Mouse (Mus musculus) kidney, embryonic 16.5 days (tissue): ENCODE measurements around the gene Tlnrd1. TPM values are rescaled to one million over a fixed set of nuclear protein-coding genes. Genes with fewer than 3 reads are reported as not detected.

Experiments used
- ATAC-seq: fragments of 200-750 bp; cut with Nextera tagmentation; 2 replicates; pipeline ENCODE4 v1.8.0; 2017; ENCODE audit warnings: moderate TSS enrichment; ENCODE audit not compliant: low FRiP score, low TSS enrichment
- H3K27ac ChIP-seq: fragments of 300-500 bp; sonication (generic); 2 replicates; pipeline ENCODE4 v1.5.1; 2014; ENCODE audit warnings: low read length
- H3K27me3 ChIP-seq: fragments of 300-500 bp; sonication (generic); 2 replicates; pipeline ENCODE4 v1.6.1; 2014; ENCODE audit warnings: low read length, control low read depth, mixed read lengths; ENCODE audit not compliant: insufficient read depth
- H3K36me3 ChIP-seq: fragments of 300-500 bp; sonication (generic); 2 replicates; pipeline ENCODE4 v1.6.1; 2014; ENCODE audit warnings: low read length, control low read depth, mixed read lengths; ENCODE audit not compliant: insufficient read depth
- H3K4me1 ChIP-seq: fragments of 300-500 bp; sonication (generic); 2 replicates; pipeline ENCODE4 v1.6.1; 2014; ENCODE audit warnings: low read length, control low read depth, mixed read lengths; ENCODE audit not compliant: insufficient read depth
- H3K4me2 ChIP-seq: fragments of 300-500 bp; sonication (generic); replicated peaks from 2 replicates; pipeline ENCODE4 v1.6.1; 2014; ENCODE audit warnings: low read depth, low read length
- H3K4me3 ChIP-seq: fragments of 300-500 bp; sonication (generic); 2 replicates; pipeline ENCODE4 v1.5.1; 2014; ENCODE audit warnings: mild to moderate bottlenecking, low read length
- H3K9ac ChIP-seq: fragments of 300-500 bp; sonication (generic); replicated peaks from 2 replicates; pipeline ENCODE4 v1.6.1; 2014; ENCODE audit warnings: low read length
- H3K9me3 ChIP-seq: fragments of 300-500 bp; sonication (generic); 2 replicates; pipeline ENCODE4 v1.6.1; 2016; ENCODE audit warnings: low read length, control low read depth
- WGBS: fragments of 180-500 bp; shearing (Covaris S2); extraction: QIAGEN DNeasy Blood & Tissue Kit; methylation state at CpG from one replicate; pipeline ENCODE4 v1.1.7; 2014; 5-methylcytosine and 5-hydroxymethylcytosine counted together
- polyA plus RNA-seq: library from polyadenylated mRNA; unstranded; fragments of >200 nt; fragmentation: Nextera tagmentation; extraction: Ambion mirVana; gene quantifications from 2 replicates; pipeline ENCODE4 v1.2.1, GENCODE M21; 2015

The Tlnrd1 gene
- polyA plus RNA-seq, 1 experiment from 2014 or later: 8.1 TPM

DNA sequence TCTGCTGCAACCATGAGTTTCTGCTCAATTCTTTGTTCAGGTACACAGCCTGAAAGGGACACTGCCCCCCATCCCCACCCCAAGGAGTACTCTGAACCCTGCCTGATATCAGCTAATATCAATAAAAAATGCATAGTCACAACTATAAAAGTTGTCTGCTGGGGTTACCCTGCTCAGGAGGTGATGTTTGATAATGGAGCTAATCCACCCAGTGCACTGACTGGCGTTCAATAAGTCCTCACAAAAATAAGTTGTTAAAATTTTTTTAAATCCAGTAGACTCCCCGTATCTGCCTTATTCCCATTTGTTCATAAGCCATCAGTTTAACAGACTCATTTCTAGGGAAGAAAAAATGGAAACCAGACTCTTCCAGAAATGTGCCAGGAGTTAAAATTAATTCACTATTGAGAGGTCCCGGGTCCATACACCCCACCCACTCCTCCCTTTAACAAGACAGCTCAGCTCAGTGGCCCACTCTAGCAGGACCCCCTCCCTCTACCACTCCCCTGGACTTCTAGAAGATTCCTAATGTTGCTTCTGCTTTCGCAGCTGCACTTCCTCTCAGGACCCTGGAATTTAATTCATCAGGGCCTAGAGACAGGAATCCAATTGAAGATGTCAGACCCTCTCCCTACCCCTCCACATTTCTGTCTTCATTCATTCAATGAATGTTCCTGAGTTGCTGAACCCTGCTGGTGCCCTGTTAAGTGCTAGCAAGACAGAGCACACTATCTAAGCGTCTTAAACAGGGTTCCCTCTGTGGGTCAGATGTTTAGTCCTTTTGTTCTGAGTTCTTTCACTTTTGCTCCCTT, 32.3 kb downstream of the Tlnrd1 start:
- Histone ChIP-seq H3K27ac (no peak overlapping the region), H3K27me3 (no peaks in the 10 kb centered on the region), H3K9me3 (no peaks in the 10 kb centered on the region), H3K4me2 (no peak overlapping the region), H3K4me1 (peaks cover 14% of the 10 kb centered on the region), H3K9ac (no peak overlapping the region), H3K4me3 (no peak overlapping the region), H3K36me3 (no peaks in the 10 kb centered on the region)
- no peak for ATAC-seq
- whole genome bisulfite sequencing: 70% methylated on average over 5 of the region's 5 CpGs

DNA sequence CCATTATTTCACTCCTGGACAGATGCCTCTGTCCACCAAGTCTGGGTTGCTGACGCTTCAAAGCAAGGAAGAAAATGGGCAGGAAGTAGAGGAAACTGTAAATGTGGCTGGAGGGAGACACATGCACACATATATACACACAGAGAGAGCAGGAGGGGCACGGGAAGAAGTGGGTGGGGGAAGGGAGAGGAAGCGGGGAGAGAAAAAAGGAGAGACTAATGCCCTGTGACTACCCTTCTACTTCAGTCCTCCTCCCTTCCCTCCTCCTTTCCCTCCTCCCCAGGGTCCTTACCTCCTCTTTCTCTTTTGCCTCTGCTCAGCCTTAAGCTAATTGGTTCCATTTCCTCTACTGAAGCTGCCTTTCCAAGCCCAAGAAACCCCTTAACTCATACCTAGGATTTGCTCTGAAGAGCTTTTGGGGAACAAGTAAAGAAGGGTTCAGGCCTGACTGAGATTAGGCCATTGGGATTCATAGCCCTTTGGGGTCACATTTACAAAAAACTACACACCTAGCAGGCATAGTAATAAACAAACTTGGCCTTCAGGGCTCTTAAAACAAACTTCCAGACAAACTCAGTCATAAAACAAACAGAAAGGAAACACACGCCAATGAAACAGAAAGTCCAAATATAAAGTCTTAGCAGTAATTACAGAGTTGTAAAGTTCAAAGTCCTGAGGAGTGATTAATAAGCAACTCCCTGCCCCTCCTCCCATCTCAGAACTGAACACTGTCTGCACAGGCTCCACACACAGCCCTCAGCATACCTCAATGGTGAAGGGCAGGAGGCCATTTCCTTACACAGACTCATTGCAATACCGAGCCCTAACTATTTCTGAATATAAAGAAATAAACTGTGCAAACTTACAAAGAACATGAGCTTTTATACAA, 36.7 kb downstream of the Tlnrd1 start:
- ATAC-seq: peak; percentile 95
- no peak overlapping the region for H3K9ac ChIP-seq
- H3K4me2 ChIP-seq: no peak overlapping the region
- H3K4me1 ChIP-seq: peaks cover 16% of the 10 kb centered on the region
- WGBS: 18% methylated on average over 5 of the region's 5 CpGs
- no peaks in the 10 kb centered on the region for H3K9me3 ChIP-seq
- H3K4me3 ChIP-seq: no peak overlapping the region
- H3K36me3 ChIP-seq: no peaks in the 10 kb centered on the region
- H3K27me3 ChIP-seq: 0 out of 2 replicates have a peak, but pooled peaks cover 3% of the 10 kb centered on the region
- H3K27ac ChIP-seq: peak overlapping the region; percentile 65

DNA sequence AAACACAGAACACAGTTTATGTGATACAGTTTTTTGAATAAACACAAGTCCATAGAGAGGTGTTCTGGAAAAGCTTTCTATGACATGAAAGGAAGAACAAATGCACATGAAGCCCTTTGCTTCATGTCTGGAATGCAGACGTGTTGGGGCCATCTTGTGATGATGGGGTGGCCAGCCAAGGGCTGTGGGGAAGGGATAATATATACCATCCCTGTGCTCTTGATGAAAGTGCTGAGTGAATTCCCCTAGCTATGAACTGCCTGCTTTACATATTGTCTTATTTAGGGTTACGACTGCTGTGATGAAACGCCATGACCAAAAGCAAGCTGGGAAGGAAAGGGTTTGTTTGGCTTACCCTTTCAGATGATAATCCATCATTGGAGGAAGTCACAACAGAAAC, 39.3 kb downstream of the Tlnrd1 start:
- no peak for ATAC-seq
- H3K4me2 ChIP-seq: no peak overlapping the region
- H3K9me3 ChIP-seq: no peaks in the 10 kb centered on the region
- H3K4me3 ChIP-seq: no peak overlapping the region
- no peaks in the 10 kb centered on the region for H3K36me3 ChIP-seq
- H3K4me1 ChIP-seq: peaks cover 16% of the 10 kb centered on the region
- H3K27me3 ChIP-seq: 0 out of 2 replicates have a peak, but pooled peaks cover 3% of the 10 kb centered on the region
- WGBS: 86% methylated on average over 3 of the region's 3 CpGs
- no peak overlapping the region for H3K27ac ChIP-seq
- H3K9ac ChIP-seq: no peak overlapping the region

DNA sequence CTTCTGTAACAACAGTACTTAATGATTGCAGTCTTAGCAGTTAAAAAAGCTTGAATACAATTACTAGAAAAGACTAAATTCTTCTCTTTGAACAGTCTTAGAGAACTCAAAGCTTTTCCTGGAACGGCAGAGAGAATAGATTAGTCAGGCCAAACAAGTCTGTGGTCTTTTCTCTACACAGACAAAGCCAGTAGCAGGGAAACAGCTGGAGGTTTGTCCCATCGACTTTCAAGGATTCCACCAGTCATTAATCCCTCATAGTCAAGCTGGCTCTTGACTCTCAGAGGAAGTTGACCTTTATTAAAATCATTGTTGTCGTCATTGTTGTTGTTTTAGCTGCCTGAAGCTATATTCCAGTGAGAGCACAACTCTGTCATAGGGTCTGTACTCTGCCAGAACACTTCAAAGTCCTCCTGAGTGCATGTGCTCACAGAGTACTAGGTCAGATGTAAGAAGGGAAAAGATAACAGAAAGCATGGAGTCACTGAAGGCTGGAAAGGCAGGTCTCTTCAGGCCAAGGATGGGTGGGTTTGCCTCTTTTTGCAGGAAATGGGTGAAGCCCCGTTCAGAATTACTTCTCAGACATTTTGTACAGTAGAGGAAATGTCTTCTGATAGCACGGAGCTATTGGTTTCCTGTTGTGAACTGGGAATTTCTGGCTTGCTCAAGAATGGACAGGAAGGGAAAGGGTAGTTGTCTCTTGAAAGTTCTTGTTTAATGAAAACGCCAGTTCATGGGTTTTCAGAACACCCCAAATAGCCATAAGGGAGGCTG, 41.4 kb downstream of the Tlnrd1 start:
- Histone ChIP-seq H3K4me1 (peaks cover 10% of the 10 kb centered on the region), H3K4me2 (no peak overlapping the region), H3K36me3 (no peaks in the 10 kb centered on the region), H3K4me3 (no peak overlapping the region), H3K27ac (peak overlapping the region; percentile 48; the same call in 1 of the 2 replicates), H3K9ac (no peak overlapping the region), H3K27me3 (0 out of 2 replicates have a peak, but pooled peaks cover 3% of the 10 kb centered on the region), H3K9me3 (no peaks in the 10 kb centered on the region)
- ATAC-seq: no peak
- WGBS: 57% methylated on average over 6 of the region's 6 CpGs

DNA sequence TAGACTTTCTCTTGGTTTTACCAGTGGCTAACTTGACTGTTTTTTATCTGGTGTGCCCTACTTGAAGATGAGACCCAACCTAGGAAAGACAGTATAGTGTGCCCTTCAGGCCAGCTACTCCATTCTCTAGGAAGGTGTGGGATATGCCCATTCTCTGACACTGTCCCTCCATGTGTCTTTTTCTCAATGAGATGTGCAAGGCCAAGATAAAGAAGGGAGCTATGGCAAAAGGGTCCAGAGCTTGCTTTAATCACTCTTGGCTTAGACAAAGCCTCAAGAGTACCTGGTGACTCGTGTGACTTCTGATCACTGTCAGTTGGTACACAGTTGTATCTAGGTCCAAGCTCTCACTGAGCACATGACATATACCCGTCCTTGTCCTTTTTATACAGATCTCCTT, 44.0 kb downstream of the Tlnrd1 start:
- Histone ChIP-seq H3K4me2 (no peak overlapping the region), H3K4me1 (no peaks in the 10 kb centered on the region), H3K4me3 (no peak overlapping the region), H3K36me3 (no peaks in the 10 kb centered on the region), H3K9me3 (no peaks in the 10 kb centered on the region), H3K9ac (no peak overlapping the region), H3K27ac (no peak overlapping the region), H3K27me3 (no peaks in the 10 kb centered on the region)
- ATAC-seq: no peak
- 90% methylated on average over 2 of the region's 2 CpGs for WGBS

DNA sequence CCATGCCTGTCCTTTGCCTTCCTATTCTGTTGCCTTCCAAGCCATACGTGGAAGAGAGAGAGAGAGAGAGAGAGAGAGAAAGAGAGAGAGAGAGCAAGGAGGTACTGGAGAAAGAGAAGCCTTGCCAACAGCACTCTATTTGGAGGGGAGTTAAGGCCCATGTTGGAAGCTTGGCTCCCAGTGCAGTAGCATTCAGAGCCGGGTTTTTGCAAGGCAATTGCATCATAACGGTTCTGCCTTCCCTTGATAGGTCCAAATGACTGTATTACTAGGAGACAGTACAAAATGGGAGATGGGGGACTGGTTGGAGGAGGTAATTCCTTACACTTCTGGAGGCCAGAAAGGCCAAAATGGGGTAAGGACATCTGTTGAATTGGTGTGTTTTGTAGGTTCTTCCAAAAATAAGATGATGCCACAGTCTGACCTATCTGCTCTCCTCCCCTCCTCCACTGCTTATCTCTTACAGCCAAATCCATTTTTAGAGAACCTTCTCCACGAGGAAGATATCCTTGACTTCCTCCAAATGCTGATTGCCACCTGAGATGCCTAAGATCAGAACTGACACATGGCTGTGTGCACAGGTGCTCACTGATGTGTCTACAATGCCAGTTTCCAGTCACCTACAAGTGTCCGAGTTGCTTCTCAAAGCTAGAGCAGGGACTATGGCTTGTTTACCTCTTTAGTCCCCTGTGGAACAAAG, 45.4 kb downstream of the Tlnrd1 start:
- no peak overlapping the region for H3K4me2 ChIP-seq
- H3K27me3 ChIP-seq: no peaks in the 10 kb centered on the region
- no peaks in the 10 kb centered on the region for H3K4me1 ChIP-seq
- no peaks in the 10 kb centered on the region for H3K36me3 ChIP-seq
- no peaks in the 10 kb centered on the region for H3K9me3 ChIP-seq
- H3K9ac ChIP-seq: no peak overlapping the region
- 76% methylated on average over 5 of the region's 5 CpGs for WGBS
- no peak overlapping the region for H3K4me3 ChIP-seq
- no peak for ATAC-seq
- H3K27ac ChIP-seq: no peak overlapping the region

Other genes starting within 250 kb of the Tlnrd1 start
- 4.5 and 5.1 TPM in 2 replicates for gene Il16, start 138.6 kb downstream of the Tlnrd1 start, polyA plus RNA-seq
- 0.11 TPM in 1 of 2 replicates, not detected in the other for gene Cfap161, start 89.4 kb downstream of the Tlnrd1 start, polyA plus RNA-seq
- gene Mesd, start 161 bp upstream of the Tlnrd1 start, polyA plus RNA-seq: 112 and 113 TPM in 2 replicates
- 0.26 and 0.42 TPM in 2 replicates for gene Cemip, start 202.2 kb upstream of the Tlnrd1 start, polyA plus RNA-seq